Mouse (Mus musculus) limb, embryonic 15.5 days (tissue): Measurements from ENCODE around the gene Sprn. TPM values are rescaled to one million over a fixed set of nuclear protein-coding genes. Genes with fewer than 3 reads are reported as not detected.
"Not testable (repeated sequence)": the region's sequence is repeated elsewhere in the genome, so short reads cannot be mapped to it uniquely, and the experiment has no call there.

Experiments
- ATAC-seq: fragments of 200-750 bp; cut with Nextera tagmentation; 2 replicates; pipeline ENCODE4 v1.8.0; 2017; ENCODE audit warnings: low read depth, moderate TSS enrichment; ENCODE audit not compliant: insufficient number of reproducible peaks, low FRiP score, low TSS enrichment
- H3K27ac ChIP-seq: fragments of 300-500 bp; sonication (generic); 2 replicates; pipeline ENCODE4 v1.5.1; 2015; ENCODE audit warnings: moderate library complexity, mild to moderate bottlenecking, inconsistent platforms
- H3K27me3 ChIP-seq: fragments of 300-500 bp; sonication (generic); 2 replicates; pipeline ENCODE4 v1.6.1; 2015; ENCODE audit warnings: inconsistent platforms
- H3K36me3 ChIP-seq: fragments of 300-500 bp; sonication (generic); 2 replicates; pipeline ENCODE4 v1.6.1; 2015; ENCODE audit warnings: inconsistent platforms
- H3K4me1 ChIP-seq: fragments of 300-500 bp; sonication (generic); 2 replicates; pipeline ENCODE4 v1.6.1; 2015; ENCODE audit warnings: inconsistent platforms
- H3K4me2 ChIP-seq: fragments of 300-500 bp; sonication (generic); 2 replicates; pipeline ENCODE4 v1.6.1; 2015; ENCODE audit warnings: mild to moderate bottlenecking, inconsistent platforms
- H3K4me3 ChIP-seq: fragments of 300-500 bp; sonication (generic); 2 replicates; pipeline ENCODE4 v1.5.1; 2015; ENCODE audit warnings: mild to moderate bottlenecking, inconsistent platforms
- H3K9ac ChIP-seq: fragments of 300-500 bp; sonication (generic); 2 replicates; pipeline ENCODE4 v1.6.1; 2015; ENCODE audit warnings: inconsistent platforms
- H3K9me3 ChIP-seq: fragments of 300-500 bp; sonication (generic); 2 replicates; pipeline ENCODE4 v1.6.1; 2016; ENCODE audit warnings: inconsistent platforms
- WGBS: fragments of 180-500 bp; shearing (Covaris S2); methylation state at CpG from one replicate; pipeline ENCODE4 v1.1.7; 2015; 5-methylcytosine and 5-hydroxymethylcytosine counted together
- polyA plus RNA-seq: library from polyadenylated mRNA; unstranded; fragments of >200 nt; fragmentation: Nextera tagmentation; extraction: Ambion mirVana; gene quantifications from 2 replicates; pipeline ENCODE4 v1.2.1, GENCODE M21; 2015

The Sprn gene
- polyA plus RNA-seq, 1 experiment from 2014 or later = 0.27 TPM

- ATAC-seq = peak; percentile 93
- Histone ChIP-seq H3K36me3 (peaks cover 17% of the 10 kb centered on the region), H3K27ac (peak within 1 kb of the TSS; percentile 83), H3K27me3 (no peaks in the 10 kb centered on the region), H3K4me1 (peaks cover 6% of the 10 kb centered on the region), H3K4me3 (peak within 1 kb of the TSS; percentile 93), H3K4me2 (peak within 1 kb of the TSS; percentile 90), H3K9ac (peak within 1 kb of the TSS; percentile 95), H3K9me3 (no peaks in the 10 kb centered on the region)
- 2% methylated on average over 39 of the region's 39 CpGs for WGBS
Measured at GRCm38 (mm10) chr7:140137135-140138020, 17.3 kb downstream of the Sprn start, which contains the start of gene Mtg1. Gene Mtg1, plus strand, starts transcription at chr7:140137564.

GRCm38 (mm10) chr7:140135106-140135770 is 19.4 kb downstream of the Sprn start:
- ATAC-seq = no peak
- WGBS = 86% methylated on average over 5 of the region's 5 CpGs
- H3K9ac ChIP-seq = no peak overlapping the region
- peaks cover 6% of the 10 kb centered on the region for H3K4me1 ChIP-seq
- no peak overlapping the region for H3K4me2 ChIP-seq
- peaks cover 32% of the 10 kb centered on the region for H3K36me3 ChIP-seq
- no peaks in the 10 kb centered on the region for H3K27me3 ChIP-seq
- no peak overlapping the region for H3K27ac ChIP-seq
- no peak overlapping the region for H3K4me3 ChIP-seq
- no peaks in the 10 kb centered on the region for H3K9me3 ChIP-seq

GRCm38 (mm10) chr7:140134033-140134432 is 20.6 kb downstream of the Sprn start:
- not testable (repeated sequence) for H3K9ac ChIP-seq, H3K9me3 ChIP-seq, H3K4me3 ChIP-seq, H3K27ac ChIP-seq, H3K4me2 ChIP-seq, ATAC-seq, H3K4me1 ChIP-seq, H3K27me3 ChIP-seq
- peaks cover 43% of the 10 kb centered on the region for H3K36me3 ChIP-seq
- 88% methylated on average over 7 of the region's 7 CpGs for WGBS

GRCm38 (mm10) chr7:140132184-140132583 is 22.5 kb downstream of the Sprn start:
- H3K27ac ChIP-seq, H3K4me1 ChIP-seq, H3K4me2 ChIP-seq, H3K9me3 ChIP-seq, ATAC-seq, H3K9ac ChIP-seq, H3K27me3 ChIP-seq, H3K4me3 ChIP-seq: not testable (repeated sequence)
- 95% methylated on average over 7 of the region's 7 CpGs for WGBS
- peaks cover 43% of the 10 kb centered on the region for H3K36me3 ChIP-seq

- no peak for ATAC-seq
- Histone ChIP-seq H3K4me2 (no peak overlapping the region), H3K27me3 (no peaks in the 10 kb centered on the region), H3K36me3 (peaks cover 26% of the 10 kb centered on the region), H3K9ac (no peak overlapping the region), H3K9me3 (no peaks in the 10 kb centered on the region), H3K4me1 (peaks cover 15% of the 10 kb centered on the region), H3K27ac (no peak overlapping the region), H3K4me3 (no peak overlapping the region)
- WGBS = 86% methylated on average over 2 of the region's 2 CpGs
Measured at GRCm38 (mm10) chr7:140127911-140128310, 26.8 kb downstream of the Sprn start.

DNA sequence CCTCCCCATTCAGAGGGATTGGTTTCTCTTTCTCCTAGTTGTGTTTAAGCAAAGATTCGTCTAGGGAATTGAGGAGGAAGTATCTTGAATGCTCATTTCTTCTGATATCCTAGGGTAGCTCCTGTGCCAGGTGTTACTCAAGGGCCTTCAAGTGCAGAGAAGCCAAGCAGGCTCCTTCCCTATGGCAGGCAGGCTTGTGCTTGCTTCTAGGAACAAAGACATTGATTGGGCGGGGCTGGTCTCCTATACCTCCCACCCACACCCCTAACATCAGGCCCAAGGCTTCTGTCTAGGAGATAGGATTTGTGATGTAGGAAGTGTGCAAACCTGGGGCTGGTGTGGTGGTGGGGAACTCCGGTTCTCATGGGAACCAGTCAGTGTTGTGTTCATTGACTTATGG is 27.7 kb downstream of the Sprn start:
- WGBS = 77% methylated on average over 3 of the region's 3 CpGs
- ATAC-seq = no peak
- Histone ChIP-seq H3K4me2 (no peak overlapping the region), H3K9ac (no peak overlapping the region), H3K9me3 (no peaks in the 10 kb centered on the region), H3K27me3 (no peaks in the 10 kb centered on the region), H3K27ac (no peak overlapping the region), H3K36me3 (peaks cover 24% of the 10 kb centered on the region), H3K4me3 (no peak overlapping the region), H3K4me1 (peaks cover 15% of the 10 kb centered on the region)

- ATAC-seq = peak; percentile 27; the same call in 1 of the 2 replicates
- 3% methylated on average over 5 of the region's 5 CpGs for WGBS
- Histone ChIP-seq H3K27ac (peak overlapping the region; percentile 43; the same call in 1 of the 2 replicates), H3K4me3 (peak overlapping the region; percentile 62), H3K27me3 (no peaks in the 10 kb centered on the region), H3K9me3 (no peaks in the 10 kb centered on the region), H3K4me2 (peak overlapping the region; percentile 55), H3K9ac (peak overlapping the region; percentile 58), H3K36me3 (peaks cover 18% of the 10 kb centered on the region), H3K4me1 (peaks cover 15% of the 10 kb centered on the region)
Measured at GRCm38 (mm10) chr7:140126022-140126350, 28.7 kb downstream of the Sprn start.

DNA sequence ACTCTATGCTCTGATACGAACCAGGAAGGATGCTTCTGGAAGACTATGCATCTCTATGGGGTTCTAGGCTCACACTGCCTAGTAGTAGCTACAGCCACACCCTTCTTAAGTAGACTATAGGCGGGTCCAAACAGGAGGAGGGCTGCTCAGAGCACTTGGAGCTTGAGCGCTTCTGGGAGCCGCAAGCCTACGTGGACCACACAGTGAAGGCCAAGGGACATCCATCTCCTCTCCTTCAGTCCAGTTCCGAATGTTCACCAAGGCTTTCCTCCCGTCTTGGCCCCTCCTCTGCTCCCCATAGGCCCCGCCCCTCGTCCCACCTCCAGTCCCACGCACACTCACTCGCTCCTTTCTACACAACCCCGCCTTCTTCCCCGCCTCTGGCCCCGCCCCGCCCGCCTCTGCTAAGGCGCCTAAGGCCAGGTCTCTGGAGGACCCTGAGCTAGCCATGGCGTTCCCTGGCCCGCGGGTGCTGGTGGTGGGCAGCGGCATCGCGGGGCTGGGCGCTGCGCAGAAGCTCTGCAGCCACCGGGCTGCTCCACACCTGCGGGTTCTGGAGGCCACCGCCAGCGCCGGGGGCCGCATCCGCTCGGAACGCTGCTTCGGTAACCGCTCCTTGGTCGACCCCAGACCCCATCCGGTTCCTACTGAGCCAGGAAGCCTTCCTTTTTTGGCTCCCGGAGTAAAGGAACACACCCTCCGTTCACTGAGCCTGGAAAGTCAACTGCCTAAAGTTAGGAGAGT is 29.2 kb downstream of the Sprn start:
- H3K27me3 ChIP-seq = no peaks in the 10 kb centered on the region
- peak; percentile 92 for ATAC-seq
- H3K27ac ChIP-seq = peak overlapping the region; percentile 43; the same call in 1 of the 2 replicates

GRCm38 (mm10) chr7:140124382-140124781 is 30.3 kb downstream of the Sprn start:
- Histone ChIP-seq H3K27ac (no peak overlapping the region), H3K4me2 (no peak overlapping the region), H3K4me3 (no peak overlapping the region), H3K4me1 (peaks cover 15% of the 10 kb centered on the region), H3K36me3 (peaks cover 3% of the 10 kb centered on the region; the same call in 1 of the 2 replicates), H3K9ac (no peak overlapping the region), H3K9me3 (no peaks in the 10 kb centered on the region), H3K27me3 (no peaks in the 10 kb centered on the region)
- ATAC-seq = no peak
- 84% methylated on average over 1 of the region's 1 CpGs for WGBS

More for the DNA sequence above, 29.2 kb downstream of the Sprn start:
- peak overlapping the region; percentile 62 for H3K4me3 ChIP-seq
- H3K4me1 ChIP-seq = peaks cover 15% of the 10 kb centered on the region
- H3K36me3 ChIP-seq = peaks cover 13% of the 10 kb centered on the region
- peak overlapping the region; percentile 55 for H3K4me2 ChIP-seq
- peak overlapping the region; percentile 58 for H3K9ac ChIP-seq
- WGBS = 2% methylated on average over 40 of the region's 40 CpGs
- no peaks in the 10 kb centered on the region for H3K9me3 ChIP-seq

DNA sequence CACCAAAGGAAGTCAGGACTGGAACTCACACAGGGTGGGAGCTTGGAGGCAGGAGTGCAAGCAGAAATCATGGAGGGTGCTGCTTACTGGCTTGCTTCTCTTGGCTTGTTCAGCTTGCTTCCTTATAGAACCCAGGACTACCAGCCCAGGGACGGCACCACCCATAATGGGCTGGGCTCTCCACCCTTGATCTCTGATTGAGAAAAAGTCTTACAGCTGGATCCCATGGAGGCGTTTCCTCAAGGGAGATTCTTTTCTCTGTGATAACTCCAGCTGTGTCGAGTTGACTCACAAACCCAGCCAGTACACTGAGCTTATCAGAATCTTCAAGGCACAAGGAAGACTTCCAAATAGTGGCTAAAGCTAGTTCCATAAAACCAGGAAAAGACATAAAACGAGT is 31.9 kb downstream of the Sprn start:
- Histone ChIP-seq H3K27ac (peak overlapping the region; percentile 33; the same call in 1 of the 2 replicates), H3K27me3 (no peaks in the 10 kb centered on the region), H3K9me3 (no peaks in the 10 kb centered on the region), H3K9ac (no peak overlapping the region), H3K4me1 (peaks cover 15% of the 10 kb centered on the region), H3K36me3 (no peaks in the 10 kb centered on the region), H3K4me3 (no peak overlapping the region), H3K4me2 (no peak overlapping the region)
- 35% methylated on average over 4 of the region's 4 CpGs for WGBS
- ATAC-seq = no peak

GRCm38 (mm10) chr7:140121338-140121910 is 33.3 kb downstream of the Sprn start:
- Histone ChIP-seq H3K27ac (no peak overlapping the region), H3K9ac (no peak overlapping the region), H3K4me1 (peaks cover 7% of the 10 kb centered on the region), H3K4me3 (no peak overlapping the region), H3K27me3 (no peaks in the 10 kb centered on the region), H3K36me3 (no peaks in the 10 kb centered on the region), H3K9me3 (no peaks in the 10 kb centered on the region), H3K4me2 (no peak overlapping the region)
- 79% methylated on average over 13 of the region's 13 CpGs for WGBS
- ATAC-seq = no peak
